Mouse (Mus musculus): ENCODE measurements around the gene Cep78. TPM values are rescaled to one million over a fixed set of nuclear protein-coding genes. Genes with fewer than 3 reads are reported as not detected.
"Not testable (repeated sequence)": the region's sequence is repeated elsewhere in the genome, so short reads cannot be mapped to it uniquely, and the experiment has no call there.

The Cep78 gene
- 11.6 and 14.4 TPM in 2 replicates for polyA plus RNA-seq (2015; fragmentation: Nextera tagmentation; extraction: Ambion mirVana)

GRCm38 (mm10) chr19:15984449-15985171 lies at the start of gene Cep78:
Cep78 (minus strand) TSS chr19:15984989.
- H3K27ac ChIP-seq (ENCODE audit: low read length), result peak within 1 kb of the TSS; percentile 74
- peak within 1 kb of the TSS; percentile 91 for H3K4me2 ChIP-seq (ENCODE audit: low read depth, low read length)
- H3K9ac ChIP-seq (ENCODE audit: low read depth, low read length), result peak within 1 kb of the TSS; percentile 87
- H3K4me1 ChIP-seq (ENCODE audit: control insufficient read depth, insufficient read depth, low read length), result peaks cover 2% of the 10 kb centered on the region; the same call in 1 of the 2 replicates
- no peaks in the 10 kb centered on the region for H3K9me3 ChIP-seq (ENCODE audit: control insufficient read depth, low read length)
- peak within 1 kb of the TSS; percentile 84 for H3K4me3 ChIP-seq (ENCODE audit: low read length)
- ATAC-seq, result peak; percentile 95
- WGBS, result under 1% methylated on average over 88 of the region's 88 CpGs
- no peaks in the 10 kb centered on the region for H3K27me3 ChIP-seq (replicated peaks; ENCODE audit: control insufficient read depth, insufficient read depth, low read length)
- H3K36me3 ChIP-seq (ENCODE audit: control insufficient read depth, insufficient read depth, low read length), result no peaks in the 10 kb centered on the region

GRCm38 (mm10) chr19:16031276-16031675 lies 46.5 kb upstream of the Cep78 start:
- Histone ChIP-seq H3K9ac (ENCODE audit: low read depth, low read length) (no peak overlapping the region), H3K9me3 (ENCODE audit: control insufficient read depth, low read length) (no peaks in the 10 kb centered on the region), H3K36me3 (ENCODE audit: control insufficient read depth, insufficient read depth, low read length) (no peaks in the 10 kb centered on the region), H3K4me3 (ENCODE audit: low read length) (no peak overlapping the region), H3K27me3 (replicated peaks; ENCODE audit: control insufficient read depth, insufficient read depth, low read length) (no peaks in the 10 kb centered on the region), H3K4me2 (ENCODE audit: low read depth, low read length) (no peak overlapping the region), H3K4me1 (ENCODE audit: control insufficient read depth, insufficient read depth, low read length) (no peaks in the 10 kb centered on the region), H3K27ac (ENCODE audit: low read length) (no peak overlapping the region)
- WGBS, result 93% methylated on average over 4 of the region's 4 CpGs
- ATAC-seq, result no peak

GRCm38 (mm10) chr19:16029253-16029771 lies 44.5 kb upstream of the Cep78 start:
- Histone ChIP-seq H3K4me2 (ENCODE audit: low read depth, low read length) (peak overlapping the region; percentile 55), H3K9ac (ENCODE audit: low read depth, low read length) (peak overlapping the region; percentile 55), H3K4me3 (ENCODE audit: low read length) (peak overlapping the region; percentile 40)
- H3K27me3 ChIP-seq (replicated peaks; ENCODE audit: control insufficient read depth, insufficient read depth, low read length); H3K36me3 ChIP-seq (ENCODE audit: control insufficient read depth, insufficient read depth, low read length); H3K9me3 ChIP-seq (ENCODE audit: control insufficient read depth, low read length); H3K27ac ChIP-seq (ENCODE audit: low read length); H3K4me1 ChIP-seq (ENCODE audit: control insufficient read depth, insufficient read depth, low read length): not testable (repeated sequence)
- 24% methylated on average over 7 of the region's 9 CpGs for WGBS
- ATAC-seq, result peak; percentile 81; the same call in 1 of the 2 replicates

GRCm38 (mm10) chr19:16028746-16029252 lies 44.0 kb upstream of the Cep78 start:
- H3K4me2 ChIP-seq (ENCODE audit: low read depth, low read length), result peak overlapping the region; percentile 55
- no peak overlapping the region for H3K27ac ChIP-seq (ENCODE audit: low read length)
- peak; percentile 44; the same call in 1 of the 2 replicates for ATAC-seq
- no peaks in the 10 kb centered on the region for H3K4me1 ChIP-seq (ENCODE audit: control insufficient read depth, insufficient read depth, low read length)
- peak overlapping the region; percentile 55 for H3K9ac ChIP-seq (ENCODE audit: low read depth, low read length)
- H3K9me3 ChIP-seq (ENCODE audit: control insufficient read depth, low read length), result no peaks in the 10 kb centered on the region
- H3K27me3 ChIP-seq (replicated peaks; ENCODE audit: control insufficient read depth, insufficient read depth, low read length), result no peaks in the 10 kb centered on the region
- H3K4me3 ChIP-seq (ENCODE audit: low read length), result peak overlapping the region; percentile 40
- 56% methylated on average over 5 of the region's 5 CpGs for WGBS
- H3K36me3 ChIP-seq (ENCODE audit: control insufficient read depth, insufficient read depth, low read length), result no peaks in the 10 kb centered on the region

GRCm38 (mm10) chr19:16027876-16028670 lies 43.3 kb upstream of the Cep78 start:
- Histone ChIP-seq H3K4me2 (ENCODE audit: low read depth, low read length) (no peak overlapping the region), H3K9ac (ENCODE audit: low read depth, low read length) (no peak overlapping the region), H3K36me3 (ENCODE audit: control insufficient read depth, insufficient read depth, low read length) (no peaks in the 10 kb centered on the region), H3K27ac (ENCODE audit: low read length) (no peak overlapping the region), H3K4me3 (ENCODE audit: low read length) (no peak overlapping the region), H3K27me3 (replicated peaks; ENCODE audit: control insufficient read depth, insufficient read depth, low read length) (no peaks in the 10 kb centered on the region), H3K9me3 (ENCODE audit: control insufficient read depth, low read length) (no peaks in the 10 kb centered on the region), H3K4me1 (ENCODE audit: control insufficient read depth, insufficient read depth, low read length) (no peaks in the 10 kb centered on the region)
- no peak for ATAC-seq
- 80% methylated on average over 15 of the region's 15 CpGs for WGBS

- Histone ChIP-seq H3K9me3 (ENCODE audit: control insufficient read depth, low read length) (no peaks in the 10 kb centered on the region), H3K4me3 (ENCODE audit: low read length) (no peak overlapping the region), H3K9ac (ENCODE audit: low read depth, low read length) (no peak overlapping the region), H3K27ac (ENCODE audit: low read length) (no peak overlapping the region), H3K4me2 (ENCODE audit: low read depth, low read length) (no peak overlapping the region), H3K36me3 (ENCODE audit: control insufficient read depth, insufficient read depth, low read length) (no peaks in the 10 kb centered on the region), H3K27me3 (replicated peaks; ENCODE audit: control insufficient read depth, insufficient read depth, low read length) (no peaks in the 10 kb centered on the region), H3K4me1 (ENCODE audit: control insufficient read depth, insufficient read depth, low read length) (no peaks in the 10 kb centered on the region)
- 95% methylated on average over 5 of the region's 5 CpGs for WGBS
- ATAC-seq, result no peak
Observed at GRCm38 (mm10) chr19:16026276-16026675, 41.5 kb upstream of the Cep78 start.

- Histone ChIP-seq H3K27me3 (replicated peaks; ENCODE audit: control insufficient read depth, insufficient read depth, low read length) (no peaks in the 10 kb centered on the region), H3K27ac (ENCODE audit: low read length) (peak overlapping the region; percentile 20; the same call in 1 of the 2 replicates), H3K4me1 (ENCODE audit: control insufficient read depth, insufficient read depth, low read length) (no peaks in the 10 kb centered on the region), H3K4me2 (ENCODE audit: low read depth, low read length) (no peak overlapping the region), H3K9me3 (ENCODE audit: control insufficient read depth, low read length) (no peaks in the 10 kb centered on the region; the same call in 1 of the 2 replicates), H3K4me3 (ENCODE audit: low read length) (no peak overlapping the region), H3K36me3 (ENCODE audit: control insufficient read depth, insufficient read depth, low read length) (no peaks in the 10 kb centered on the region), H3K9ac (ENCODE audit: low read depth, low read length) (no peak overlapping the region)
- no peak for ATAC-seq
- WGBS, result 52% methylated on average over 10 of the region's 10 CpGs
Observed at GRCm38 (mm10) chr19:16022178-16022577, 37.4 kb upstream of the Cep78 start.

GRCm38 (mm10) chr19:16016171-16016570 lies 31.4 kb upstream of the Cep78 start:
- H3K9ac ChIP-seq (ENCODE audit: low read depth, low read length), result no peak overlapping the region
- no peak for ATAC-seq
- 53% methylated on average over 1 of the region's 1 CpGs for WGBS
- H3K27me3 ChIP-seq (replicated peaks; ENCODE audit: control insufficient read depth, insufficient read depth, low read length), result no peaks in the 10 kb centered on the region
- no peak overlapping the region for H3K4me3 ChIP-seq (ENCODE audit: low read length)
- no peaks in the 10 kb centered on the region for H3K36me3 ChIP-seq (ENCODE audit: control insufficient read depth, insufficient read depth, low read length)
- no peak overlapping the region for H3K27ac ChIP-seq (ENCODE audit: low read length)
- no peak overlapping the region for H3K4me2 ChIP-seq (ENCODE audit: low read depth, low read length)
- H3K4me1 ChIP-seq (ENCODE audit: control insufficient read depth, insufficient read depth, low read length), result no peaks in the 10 kb centered on the region
- no peaks in the 10 kb centered on the region; the same call in 1 of the 2 replicates for H3K9me3 ChIP-seq (ENCODE audit: control insufficient read depth, low read length)
